Mouse (Mus musculus): ENCODE data around the gene Tmem247. TPM values are rescaled to one million over a fixed set of nuclear protein-coding genes. Genes with fewer than 3 reads are reported as not detected.

The Tmem247 gene
- total RNA-seq, 2 experiments from 2014 or later: not detected

DNA sequence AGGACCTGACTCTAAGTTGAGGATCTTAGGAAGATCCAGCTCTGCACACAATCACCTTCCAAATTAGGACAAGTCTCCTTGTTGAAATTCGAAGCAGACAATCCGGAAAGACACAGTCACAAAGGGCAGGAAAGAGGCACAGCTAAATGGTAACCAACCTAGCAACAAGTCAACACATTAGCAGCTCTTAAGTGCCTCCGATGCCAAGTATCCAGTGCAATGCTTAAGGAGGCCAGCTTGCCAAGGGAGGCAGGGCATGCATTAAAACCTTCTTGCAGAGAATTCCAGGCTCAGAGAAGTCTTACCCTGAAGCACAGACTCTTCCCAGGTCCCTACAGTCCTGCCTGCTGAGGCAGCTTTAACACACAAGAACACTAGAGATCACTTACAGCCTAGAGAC is 7.5 kb downstream of the Tmem247 start:
- intact Hi-C loops (cut with DNase I): no loop called here
- no peak overlapping the region for H3K4me3 ChIP-seq
- no peak for DNase-seq
- TF ChIP-seq CTCF (IDR thresholded peaks at IDR 0.05): no peak
- H3K27ac ChIP-seq: no peak overlapping the region

DNA sequence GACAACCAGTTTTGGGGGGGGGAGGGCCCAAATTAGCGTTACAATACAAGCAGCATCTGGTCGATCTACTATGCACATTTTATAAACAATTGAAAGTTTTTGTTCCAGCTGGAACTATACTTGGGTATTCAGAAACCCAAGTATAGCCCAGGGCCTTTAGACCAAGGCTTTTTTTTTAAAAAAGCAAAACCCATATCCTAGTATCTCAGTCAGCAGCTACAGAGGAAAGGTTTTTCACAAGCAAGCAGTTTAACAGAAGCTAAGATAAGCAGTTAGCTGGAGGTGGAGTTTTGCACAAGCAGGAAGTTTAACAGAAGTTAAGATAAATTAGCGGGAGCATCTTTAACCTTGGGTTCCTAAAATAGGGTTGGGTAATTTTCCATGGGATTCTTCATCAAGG is 9.7 kb downstream of the Tmem247 start:
- no peak for DNase-seq
- Histone ChIP-seq H3K4me3 (no peak overlapping the region), H3K27ac (no peak overlapping the region)
- intact Hi-C loops (cut with DNase I): no loop called here
- TF ChIP-seq CTCF (IDR thresholded peaks at IDR 0.05): no peak

DNA sequence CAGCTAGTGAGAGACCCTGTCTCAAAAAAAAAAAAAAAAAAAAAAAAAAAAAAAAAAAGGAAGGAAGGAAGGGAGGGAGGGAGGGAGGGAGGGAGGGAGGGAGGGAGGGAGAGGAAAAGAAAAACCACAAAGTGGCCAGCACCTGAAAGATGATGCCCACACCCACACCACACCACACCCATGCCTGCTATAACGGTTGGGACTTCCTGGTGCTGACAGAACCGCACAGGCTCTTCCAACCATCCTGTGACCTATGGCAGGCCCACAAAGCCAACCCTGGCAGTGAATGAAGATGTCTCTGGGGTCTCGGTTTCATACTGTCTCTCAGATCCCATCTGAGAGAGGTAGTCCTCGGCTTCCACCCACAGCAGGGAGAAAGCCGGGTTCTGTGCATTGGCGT is 12.2 kb downstream of the Tmem247 start:
- no peak for TF ChIP-seq CTCF (IDR thresholded peaks at IDR 0.05)
- intact Hi-C loops (cut with DNase I): no loop called here
- Histone ChIP-seq H3K4me3 (no peak overlapping the region), H3K27ac (no peak overlapping the region)
- no peak for DNase-seq

DNA sequence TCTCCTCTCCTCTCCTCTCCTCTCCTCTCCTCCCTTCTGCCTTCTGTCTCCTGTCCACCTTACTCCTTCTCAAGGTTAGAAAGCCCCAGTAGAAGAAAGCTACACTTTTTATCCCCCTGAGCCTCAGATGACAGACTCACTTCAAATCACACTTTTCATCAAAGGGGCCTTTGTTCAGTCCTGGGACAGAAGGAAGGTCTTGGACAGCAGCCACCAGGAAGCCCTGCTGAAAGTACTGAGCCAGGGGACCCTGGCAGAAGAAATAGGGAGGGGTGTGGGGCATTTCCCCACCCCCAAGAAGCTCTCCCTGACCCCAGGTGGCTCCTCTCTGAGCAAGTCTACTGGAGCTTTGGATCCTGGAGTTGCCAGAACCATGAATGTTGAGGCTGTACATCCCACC is 12.8 kb downstream of the Tmem247 start:
- no peak for DNase-seq
- H3K4me3 ChIP-seq: no peak overlapping the region
- intact Hi-C loops (cut with DNase I): no loop called here
- no peak for TF ChIP-seq CTCF (IDR thresholded peaks at IDR 0.05)
- no peak overlapping the region for H3K27ac ChIP-seq

DNA sequence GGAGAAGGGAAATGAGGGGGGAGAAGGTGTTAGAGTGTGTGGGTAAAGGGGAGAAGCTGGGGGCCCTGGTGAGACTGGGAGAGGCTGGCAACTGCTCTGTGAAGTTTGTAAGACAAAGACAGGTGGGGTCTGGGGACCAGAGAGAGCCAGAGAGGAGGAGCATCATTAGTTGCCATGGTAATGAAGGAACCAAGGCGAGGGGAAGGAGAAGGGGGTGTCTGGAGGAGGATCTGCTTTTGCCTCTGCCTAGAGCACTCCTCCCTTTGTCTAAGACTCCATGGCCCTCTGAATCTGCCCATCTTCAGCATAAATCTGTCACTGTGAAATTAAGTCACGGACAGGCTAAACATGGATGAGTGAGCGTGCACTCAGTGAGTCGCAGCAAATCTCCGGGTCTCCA is 15.7 kb downstream of the Tmem247 start:
- Histone ChIP-seq H3K4me3 (no peak overlapping the region), H3K27ac (no peak overlapping the region)
- DNase-seq: no peak
- intact Hi-C loops (cut with DNase I): no loop called here
- TF ChIP-seq CTCF (IDR thresholded peaks at IDR 0.05): no peak

DNA sequence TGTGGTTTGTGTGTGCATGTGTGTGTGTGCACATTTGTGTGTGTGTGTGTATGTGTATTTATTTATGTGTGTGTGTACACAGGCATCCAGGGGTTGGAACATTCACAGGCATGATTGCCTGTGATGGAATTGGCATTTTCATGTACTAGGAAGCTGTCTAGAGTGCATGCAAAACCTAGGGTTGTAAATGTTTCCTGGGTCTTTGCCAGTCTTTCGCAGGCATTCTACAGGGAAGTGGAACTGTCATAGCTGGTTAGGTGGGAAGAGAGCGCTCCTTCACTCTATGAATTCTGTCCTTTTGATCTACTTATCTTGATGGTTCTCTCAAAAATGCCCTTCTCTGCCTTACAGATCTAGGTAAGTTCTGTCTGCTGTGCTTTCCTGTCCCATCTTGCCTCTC is 19.9 kb downstream of the Tmem247 start:
- intact Hi-C loops (cut with DNase I): no loop called here
- Histone ChIP-seq H3K27ac (peak overlapping the region; percentile 73), H3K4me3 (no peak overlapping the region; the same call in 1 of the 2 replicates)
- TF ChIP-seq CTCF (IDR thresholded peaks at IDR 0.05): no peak
- DNase-seq: no peak

DNA sequence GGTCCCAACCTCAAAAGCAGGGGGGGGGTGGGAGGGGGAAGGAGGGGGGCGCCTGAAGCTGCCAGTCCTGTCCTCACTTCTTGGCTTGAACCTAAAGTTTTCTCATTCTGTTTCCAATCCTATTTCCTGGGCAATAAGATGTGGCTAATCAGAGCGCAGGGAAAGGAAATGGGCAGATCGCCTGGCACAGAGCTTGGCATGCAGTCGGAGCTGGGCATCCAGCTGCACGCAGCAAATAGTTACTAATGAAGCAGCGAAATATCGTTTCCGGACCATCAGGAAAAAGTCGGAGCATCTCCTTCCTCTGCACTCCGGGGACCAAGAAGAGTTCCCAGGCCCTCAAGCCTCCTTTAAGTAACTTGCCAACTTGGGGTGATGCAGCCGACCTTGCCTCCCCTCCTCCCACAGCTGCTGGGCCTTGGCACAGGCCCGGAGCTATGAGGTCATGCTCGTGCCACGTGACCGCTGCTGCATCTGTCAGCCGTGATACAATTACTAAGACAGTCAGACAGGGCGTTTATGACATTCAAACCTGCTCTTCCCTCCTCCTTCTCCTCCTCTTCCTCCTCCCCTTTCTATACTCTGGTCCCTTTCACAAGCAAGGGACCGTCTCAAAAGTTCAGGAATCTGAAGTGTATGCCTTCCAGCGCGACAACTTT is 20.5 kb downstream of the Tmem247 start:
- peak overlapping the region; percentile 61 for H3K4me3 ChIP-seq
- no peak for TF ChIP-seq CTCF (IDR thresholded peaks at IDR 0.05)
- peak overlapping the region; percentile 73 for H3K27ac ChIP-seq
- intact Hi-C loops (cut with DNase I): loop anchor here (2.0 kb wide), 1 partner anchor 25 kb away; the partner anchor contains the start of gene Rhoq
- peak; percentile 90 for DNase-seq

DNA sequence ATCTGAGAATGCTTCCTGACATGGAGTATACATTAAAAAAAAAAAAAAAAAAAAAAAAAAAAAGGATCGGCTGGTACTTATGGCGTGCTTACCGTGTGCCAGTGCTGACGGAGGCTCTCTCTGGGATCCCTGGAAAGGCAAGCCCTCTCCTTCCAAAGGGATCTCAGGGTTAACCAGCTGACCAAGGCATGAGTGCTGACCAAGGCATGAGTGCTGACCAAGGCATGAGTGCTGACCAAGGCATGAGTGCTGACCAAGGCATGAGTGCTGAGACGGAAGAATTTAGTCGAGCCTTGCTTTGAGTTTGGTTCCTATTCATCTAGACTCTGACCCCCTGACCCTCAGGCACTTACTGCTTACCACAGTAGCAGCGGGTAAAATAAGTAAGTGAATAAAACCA is 21.5 kb downstream of the Tmem247 start:
- TF ChIP-seq CTCF (IDR thresholded peaks at IDR 0.05): no peak
- no peak overlapping the region for H3K27ac ChIP-seq
- no peak overlapping the region for H3K4me3 ChIP-seq
- intact Hi-C loops (cut with DNase I): loop anchor here (2.0 kb wide), 1 partner anchor 24 kb away; the partner anchor contains the start of gene Rhoq
- DNase-seq: no peak

DNA sequence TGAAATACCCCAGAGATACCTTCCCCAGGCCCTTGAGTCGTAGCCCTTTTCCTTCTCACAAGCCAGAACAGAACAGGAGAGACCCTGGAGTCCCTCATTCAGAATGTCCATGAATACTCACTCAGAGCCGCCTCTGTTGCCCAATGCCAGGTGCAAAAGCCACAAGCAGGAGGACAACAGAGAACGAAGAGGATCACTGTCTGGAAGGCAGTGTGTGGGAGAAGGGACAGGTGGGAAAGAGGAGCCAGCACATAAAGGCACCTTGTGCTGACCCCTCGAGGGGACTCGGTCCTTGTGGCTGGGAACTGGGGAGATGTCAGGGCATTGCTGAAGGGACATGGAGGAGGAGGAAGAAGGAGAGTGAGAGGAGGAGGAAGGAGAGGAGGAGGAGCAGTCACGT is 25.0 kb downstream of the Tmem247 start:
- no peak for TF ChIP-seq CTCF (IDR thresholded peaks at IDR 0.05)
- H3K27ac ChIP-seq: no peak overlapping the region
- DNase-seq: no peak
- no peak overlapping the region for H3K4me3 ChIP-seq
- intact Hi-C loops (cut with DNase I): no loop called here

DNA sequence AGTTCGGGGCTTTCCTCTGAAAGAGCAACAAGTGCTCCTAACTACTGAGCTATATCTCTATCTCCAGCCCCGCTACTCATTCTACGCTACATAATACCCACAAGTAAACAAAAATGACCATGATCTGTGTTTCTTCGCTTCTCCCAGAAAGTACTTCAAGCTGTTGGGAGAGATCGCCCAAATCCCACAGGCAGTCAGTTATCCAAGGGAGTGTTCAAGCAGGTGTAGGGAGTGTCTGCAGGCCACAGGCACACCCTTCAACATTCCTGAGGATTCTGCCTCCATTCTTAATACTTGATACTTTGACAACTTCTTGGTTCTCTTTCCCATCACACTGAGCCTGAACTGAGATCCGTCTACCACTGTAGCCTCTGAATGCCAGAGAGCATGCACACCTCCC is 26.0 kb downstream of the Tmem247 start:
- no peak for TF ChIP-seq CTCF (IDR thresholded peaks at IDR 0.05)
- intact Hi-C loops (cut with DNase I): no loop called here
- no peak overlapping the region for H3K27ac ChIP-seq
- no peak for DNase-seq
- no peak overlapping the region for H3K4me3 ChIP-seq

DNA sequence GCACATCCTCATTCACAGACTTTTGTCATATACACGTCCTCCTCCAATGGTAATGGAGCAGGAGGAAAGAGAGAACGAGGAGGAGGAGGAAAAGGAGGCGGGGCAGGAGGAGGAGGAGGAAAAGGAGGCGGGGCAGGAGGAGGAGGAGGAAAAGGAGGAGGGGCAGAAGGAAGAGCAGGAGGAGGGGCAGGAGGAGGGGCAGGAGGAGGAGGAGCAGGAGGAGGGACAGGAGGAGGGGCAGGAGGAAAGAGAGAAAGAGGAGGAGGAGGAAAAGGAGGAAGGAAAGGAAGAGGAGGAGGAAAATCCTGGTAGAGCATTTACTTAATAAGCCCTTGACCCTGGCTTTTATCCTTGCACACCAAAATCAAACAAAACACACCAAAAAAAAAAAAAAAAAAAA is 28.9 kb downstream of the Tmem247 start:
- no peak overlapping the region for H3K27ac ChIP-seq
- no peak for DNase-seq
- no peak overlapping the region for H3K4me3 ChIP-seq
- TF ChIP-seq CTCF (IDR thresholded peaks at IDR 0.05): no peak
- intact Hi-C loops (cut with DNase I): no loop called here

DNA sequence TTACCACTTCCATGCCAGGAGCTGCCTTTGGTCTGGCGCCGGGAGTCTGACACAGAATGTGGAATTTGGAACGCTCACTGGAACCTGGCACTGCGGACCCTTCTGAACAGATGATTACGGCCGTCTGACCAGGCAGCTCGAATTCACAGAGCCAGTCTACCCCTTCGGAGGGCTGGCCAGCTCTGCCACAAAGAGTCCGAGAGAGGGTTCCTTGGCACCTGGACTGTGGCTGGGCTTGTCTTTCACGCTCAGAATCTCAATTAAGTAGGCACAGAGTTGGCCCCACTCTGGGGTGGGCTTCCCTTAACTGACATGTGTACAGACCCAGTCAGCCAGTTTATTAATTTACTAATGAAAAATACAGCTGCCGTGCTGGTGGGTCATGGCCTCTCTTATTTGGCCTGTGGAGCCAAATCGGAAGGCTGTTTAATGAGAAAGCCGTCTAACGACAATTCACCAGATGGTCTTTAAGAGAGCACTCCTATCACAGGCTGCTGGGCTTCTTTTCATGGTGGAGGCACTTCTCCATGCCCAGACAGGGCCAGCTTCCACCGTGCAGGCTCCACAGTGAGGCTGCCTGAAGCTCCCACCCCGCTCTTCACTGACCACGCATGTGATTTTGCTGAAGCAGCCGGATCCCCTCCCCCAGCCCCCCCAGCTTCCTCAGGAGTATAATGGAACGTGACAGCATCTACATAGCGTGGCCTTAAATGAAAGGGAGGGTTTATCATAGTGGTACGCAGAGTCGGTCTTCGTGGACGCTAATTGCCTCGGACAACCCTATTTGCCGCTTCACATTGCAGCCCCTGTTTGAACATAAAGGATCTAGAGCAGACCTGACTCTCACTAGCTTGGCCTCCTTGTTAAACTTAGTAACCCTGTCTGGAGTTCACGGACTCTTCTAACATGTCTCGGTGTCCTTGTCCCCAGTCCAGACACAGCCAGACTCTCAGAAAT is 31.0 kb downstream of the Tmem247 start, which contains the start of gene Atp6v1e2:
Gene Atp6v1e2 (minus strand): TSS at position 58 of the 957 bp plus-strand sequence.
- Histone ChIP-seq H3K4me3 (peak within 1 kb of the TSS; percentile 49), H3K27ac (peak within 1 kb of the TSS; percentile 77)
- no peak for TF ChIP-seq CTCF (IDR thresholded peaks at IDR 0.05)
- intact Hi-C loops (cut with DNase I): no loop called here
- peak; percentile 78 for DNase-seq

DNA sequence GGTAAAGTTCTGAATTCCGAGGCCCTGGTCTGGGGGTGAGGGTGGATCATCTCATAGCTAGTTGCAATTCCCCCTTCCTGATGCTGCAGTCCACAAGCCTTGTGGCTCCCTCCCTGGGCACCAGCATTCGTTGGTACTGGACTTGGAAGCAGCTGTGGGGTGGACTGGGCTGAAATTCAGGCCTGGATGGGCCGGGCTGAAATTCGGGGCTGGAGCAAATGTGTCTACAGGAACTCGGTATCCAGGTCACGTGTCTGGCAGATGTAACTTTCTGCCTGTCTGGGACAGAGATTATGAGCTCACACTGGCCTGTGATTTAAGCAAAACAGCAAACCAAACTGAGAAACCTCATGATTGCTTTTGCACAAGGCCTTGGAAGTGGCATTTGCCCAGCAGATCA is 31.7 kb downstream of the Tmem247 start:
- peak; percentile 84 for DNase-seq
- H3K27ac ChIP-seq: peak overlapping the region; percentile 77
- intact Hi-C loops (cut with DNase I): no loop called here
- TF ChIP-seq CTCF (IDR thresholded peaks at IDR 0.05): no peak
- H3K4me3 ChIP-seq: peak overlapping the region; percentile 49

Data from gastrocnemius, adult 2 months (tissue).